ENCODE assay signal across 17 mouse cellular contexts in genomic region chr9:48532730-48533129, GRCm38 (mm10). TPM values are rescaled to one million over a fixed set of nuclear protein-coding genes. Genes with fewer than 3 reads are reported as not detected.
DNase-seq lines count a peak whose midpoint lies in the region; ATAC-seq lines count a peak whose summit lies in the region.
"Had no signal": no experiment of that assay in that cellular context is flagged by ENCODE, and none has a peak within 500 bp of the region (broad histone marks: within the 10 kb centered on the region; RNA-seq: fewer than 3 reads in every experiment).

No protein-coding gene starts in this region.

- peak; percentile 84 for ATAC-seq in megakaryocyte, adult 5-6 weeks (ENCODE audit: poor library complexity, severe bottlenecking)
- no peak for ATAC-seq in forebrain, embryonic 15.5 days (replicated peaks)
- ATAC-seq in forebrain, embryonic 12.5 days (ENCODE audit: low FRiP score) = no peak
- ATAC-seq: hindbrain, postnatal 0 days; midbrain, embryonic 13.5 days had no signal

- H3K4me1 ChIP-seq in forebrain, embryonic 15.5 days = no peaks in the 10 kb centered on the region
- H3K4me1 ChIP-seq in forebrain, embryonic 12.5 days = no peaks in the 10 kb centered on the region
- H3K4me1 ChIP-seq: heart, embryonic 10.5 days; midbrain, embryonic 13.5 days had no signal

- no peaks in the 10 kb centered on the region for H3K27me3 ChIP-seq in splenic B cell, adult 2 months (ENCODE audit: control insufficient read depth, insufficient read depth, low read length, poor library complexity, severe bottlenecking)
- no peaks in the 10 kb centered on the region for H3K27me3 ChIP-seq in forebrain, embryonic 15.5 days
- peaks cover 7% of the 10 kb centered on the region; the same call in 1 of the 2 replicates for H3K27me3 ChIP-seq in forebrain, embryonic 12.5 days
- H3K27me3 ChIP-seq: midbrain, embryonic 13.5 days had no signal

- no peak overlapping the region for H3K9ac ChIP-seq in forebrain, embryonic 15.5 days (replicated peaks)
- no peak overlapping the region for H3K9ac ChIP-seq in forebrain, embryonic 12.5 days
- H3K9ac ChIP-seq: midbrain, embryonic 13.5 days had no signal

- WGBS in forebrain, embryonic 15.5 days = 92% methylated on average over 2 of the region's 2 CpGs
- WGBS in forebrain, embryonic 12.5 days = 93% methylated on average over 2 of the region's 2 CpGs

- DNase-seq in lung, postnatal 36 days = peak; percentile 23
- no peak for DNase-seq in lung, postnatal 4 days
- DNase-seq in MN1 (ENCODE audit: low spot score) = peak; percentile 31
- peak; percentile 43 for DNase-seq in splenic B cell, adult 2 months (ENCODE audit: low read depth, low spot score)
- DNase-seq: adrenal gland, postnatal 25 days; cerebellum, adult 9-11 months; gastrocnemius, postnatal 10 days; kidney, adult 8-10 months; right cerebral cortex, postnatal 4 days; thymus, postnatal 25 days had no signal

- no peaks in the 10 kb centered on the region for H3K36me3 ChIP-seq in splenic B cell, adult 2 months (ENCODE audit: control insufficient read depth, insufficient read depth, low read length, poor library complexity, severe bottlenecking)
- H3K36me3 ChIP-seq in forebrain, embryonic 15.5 days = no peaks in the 10 kb centered on the region
- no peaks in the 10 kb centered on the region for H3K36me3 ChIP-seq in forebrain, embryonic 12.5 days (replicated peaks)
- H3K36me3 ChIP-seq: heart, embryonic 10.5 days; midbrain, embryonic 13.5 days had no signal

- H3K27ac ChIP-seq in forebrain, embryonic 15.5 days (replicated peaks) = no peak overlapping the region
- no peak overlapping the region for H3K27ac ChIP-seq in forebrain, embryonic 12.5 days
- H3K27ac ChIP-seq: heart, embryonic 10.5 days; hindbrain, postnatal 0 days; midbrain, embryonic 13.5 days had no signal

- no peak overlapping the region for H3K4me2 ChIP-seq in forebrain, embryonic 15.5 days (replicated peaks)
- no peak overlapping the region for H3K4me2 ChIP-seq in forebrain, embryonic 12.5 days
- H3K4me2 ChIP-seq: midbrain, embryonic 13.5 days had no signal

- no peak overlapping the region for H3K4me3 ChIP-seq in forebrain, embryonic 15.5 days
- no peak overlapping the region for H3K4me3 ChIP-seq in forebrain, embryonic 12.5 days (replicated peaks)
- H3K4me3 ChIP-seq: erythroblast, embryonic 14.5 days; heart, embryonic 10.5 days; midbrain, embryonic 13.5 days had no signal

- H3K9me3 ChIP-seq in forebrain, embryonic 15.5 days = no peaks in the 10 kb centered on the region
- H3K9me3 ChIP-seq in forebrain, embryonic 12.5 days = no peaks in the 10 kb centered on the region
- H3K9me3 ChIP-seq: heart, embryonic 10.5 days; midbrain, embryonic 13.5 days had no signal

RNA-seq across cellular contexts. Expression of gene Gm5617, which starts 37.5 kb away (rescaled TPM):
- 14.3 and 18.5 TPM in 2 replicates for total RNA-seq in megakaryocyte, adult 5-6 weeks (2015)
- total RNA-seq in megakaryocyte, adult 5-6 weeks (2017) = 19.7 and 26.8 TPM in 2 replicates
- polyA plus RNA-seq in forebrain, embryonic 15.5 days (2015; fragmentation: Nextera tagmentation; extraction: Ambion mirVana) = 23.1 and 25.3 TPM in 2 replicates
- polyA plus RNA-seq in forebrain, embryonic 12.5 days (2016; fragmentation: Nextera tagmentation; extraction: Ambion mirVana) = 37.0 and 39.1 TPM in 2 replicates

RNA-seq across cellular contexts. Expression of gene Rbm7, which starts 37.6 kb away (rescaled TPM):
- total RNA-seq in megakaryocyte, adult 5-6 weeks (2015) = 126 and 130 TPM in 2 replicates
- total RNA-seq in megakaryocyte, adult 5-6 weeks (2017) = 115 and 132 TPM in 2 replicates
- 104 and 105 TPM in 2 replicates for polyA plus RNA-seq in forebrain, embryonic 15.5 days (2015; fragmentation: Nextera tagmentation; extraction: Ambion mirVana)
- 109 and 111 TPM in 2 replicates for polyA plus RNA-seq in forebrain, embryonic 12.5 days (2016; fragmentation: Nextera tagmentation; extraction: Ambion mirVana)

RNA-seq across cellular contexts. Expression of gene Rexo2, which starts 52.3 kb away (rescaled TPM):
- 109 and 112 TPM in 2 replicates for total RNA-seq in megakaryocyte, adult 5-6 weeks (2015)
- 141 and 168 TPM in 2 replicates for total RNA-seq in megakaryocyte, adult 5-6 weeks (2017)
- 100 and 115 TPM in 2 replicates for polyA plus RNA-seq in forebrain, embryonic 15.5 days (2015; fragmentation: Nextera tagmentation; extraction: Ambion mirVana)
- polyA plus RNA-seq in forebrain, embryonic 12.5 days (2016; fragmentation: Nextera tagmentation; extraction: Ambion mirVana) = 95.8 and 107 TPM in 2 replicates

Comparison
In these comparisons a context has a peak if more than half of its experiments do, and no peak if none do; other contexts are left out.
1. DNase-seq: peak in lung, postnatal 36 days (single experiment), MN1 (single experiment) and splenic B cell, adult 2 months (single experiment); none in lung, postnatal 4 days (0 of 2).